Mouse (Mus musculus) hindbrain, postnatal 0 days (tissue): ENCODE data around the gene Gpnmb. TPM values are rescaled to one million over a fixed set of nuclear protein-coding genes. Genes with fewer than 3 reads are reported as not detected.

ENCODE experiments used
- ATAC-seq: fragments of 200-750 bp; cut with Nextera tagmentation; 2 replicates; pipeline ENCODE4 v1.8.0; 2017; ENCODE audit warnings: mild to moderate bottlenecking, moderate TSS enrichment, moderate library complexity
- DNase-seq: peaks from one replicate; pipeline ENCODE4 v3.0.0-alpha.2; 2015; ENCODE audit warnings: low spot score
- H3K27ac ChIP-seq: fragments of 300-500 bp; sonication (generic); 2 replicates; pipeline ENCODE4 v1.5.1; 2014; ENCODE audit warnings: mild to moderate bottlenecking
- H3K27me3 ChIP-seq: fragments of 300-500 bp; sonication (generic); 2 replicates; pipeline ENCODE4 v1.6.1; 2014; ENCODE audit warnings: low read length, mixed read lengths; ENCODE audit not compliant: insufficient read depth
- H3K36me3 ChIP-seq: fragments of 300-500 bp; sonication (generic); 2 replicates; pipeline ENCODE4 v1.6.1; 2014; ENCODE audit warnings: low read length, mixed read lengths; ENCODE audit not compliant: insufficient read depth
- H3K4me1 ChIP-seq: fragments of 300-500 bp; sonication (generic); 2 replicates; pipeline ENCODE4 v1.6.1; 2014; ENCODE audit warnings: antibody characterized with exemption, low read length, mixed read lengths; ENCODE audit not compliant: insufficient read depth
- H3K4me2 ChIP-seq: fragments of 300-500 bp; sonication (generic); 2 replicates; pipeline ENCODE4 v1.6.1; 2014; ENCODE audit warnings: low read depth, mild to moderate bottlenecking, low read length, moderate library complexity, mixed read lengths
- H3K4me3 ChIP-seq: fragments of 300-500 bp; sonication (generic); 2 replicates; pipeline ENCODE4 v1.5.1; 2014; ENCODE audit warnings: low read length
- H3K9ac ChIP-seq: fragments of 300-500 bp; sonication (generic); replicated peaks from 2 replicates; pipeline ENCODE4 v1.6.1; 2014; ENCODE audit warnings: mild to moderate bottlenecking, low read length, moderate library complexity, mixed read lengths
- H3K9me3 ChIP-seq: fragments of 300-500 bp; sonication (generic); 2 replicates; pipeline ENCODE4 v1.6.1; 2016; ENCODE audit warnings: low read length, mixed read lengths
- CTCF ChIP-seq: IDR thresholded peaks from 2 replicates; pipeline ENCODE4 v1.5.1; 2016; ENCODE audit warnings: antibody characterized with exemption, control low read depth, low read depth
- WGBS: fragments of 180-500 bp; shearing (Covaris S2); extraction: QIAGEN DNeasy Blood & Tissue Kit; methylation state at CpG from one replicate; pipeline ENCODE4 v1.1.7; 2014; 5-methylcytosine and 5-hydroxymethylcytosine counted together
- polyA plus RNA-seq: library from polyadenylated mRNA; unstranded; fragments of >200 nt; fragmentation: Nextera tagmentation; extraction: Ambion mirVana; gene quantifications from 2 replicates; pipeline ENCODE4 v1.2.1, GENCODE M21; 2015
- total RNA-seq: library from RNA; depleted of rRNA; stranded (reverse); fragments of >200 nt; gene quantifications from 2 replicates; pipeline ENCODE4 v1.2.3, GENCODE M21; 2014

The Gpnmb gene
- total and polyA plus RNA-seq, 2 experiments from 2014 or later = 0.45 to 0.89 TPM

DNA sequence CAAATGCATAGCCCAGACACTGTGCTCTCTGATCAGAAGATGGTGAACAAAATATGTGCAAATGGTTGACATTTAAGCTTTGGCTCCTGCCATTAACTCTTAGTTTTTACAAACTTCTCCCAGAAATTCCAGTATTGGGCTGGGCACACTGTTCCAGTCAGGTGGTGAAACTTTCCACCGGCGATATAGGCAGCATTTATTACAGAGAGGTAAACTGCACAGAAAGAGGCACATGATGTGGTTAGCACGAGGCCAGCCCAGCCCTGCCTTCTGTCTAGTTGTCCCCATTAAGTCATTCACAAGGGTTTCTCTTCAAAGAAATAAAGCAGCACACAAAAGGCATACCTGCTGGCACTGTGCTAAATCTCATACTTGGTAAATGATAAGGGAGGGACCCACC lies 7.6 kb upstream of the Gpnmb start:
- Histone ChIP-seq H3K4me2 (no peak overlapping the region), H3K27ac (no peak overlapping the region), H3K27me3 (no peaks in the 10 kb centered on the region), H3K9ac (no peak overlapping the region), H3K36me3 (no peaks in the 10 kb centered on the region), H3K4me1 (no peaks in the 10 kb centered on the region), H3K9me3 (no peaks in the 10 kb centered on the region), H3K4me3 (no peak overlapping the region)
- WGBS = 84% methylated on average over 3 of the region's 3 CpGs
- ATAC-seq (no peak), DNase-seq (no peak)
- TF ChIP-seq CTCF = no peak

DNA sequence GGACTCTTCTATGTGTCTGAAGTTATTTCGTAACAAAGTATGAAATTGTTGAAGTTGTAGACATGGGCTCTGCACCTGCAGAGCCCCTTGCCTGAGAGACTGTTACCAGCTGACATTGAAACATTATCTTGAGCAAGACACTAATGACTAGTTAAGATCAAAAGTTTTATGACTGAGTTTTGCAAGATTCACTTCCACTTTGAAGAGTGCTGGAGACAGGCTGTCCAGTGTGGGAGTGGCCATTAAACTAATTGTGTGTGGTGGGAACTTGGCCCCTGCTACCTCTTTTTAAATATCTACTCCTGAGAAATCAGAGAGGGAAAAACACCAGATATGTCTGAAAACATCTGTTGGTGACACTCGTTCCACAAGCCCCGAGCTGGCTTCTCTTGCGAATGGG lies 5.1 kb upstream of the Gpnmb start:
- no peak overlapping the region for H3K4me3 ChIP-seq
- 92% methylated on average over 4 of the region's 4 CpGs for WGBS
- H3K9ac ChIP-seq = no peak overlapping the region
- H3K4me2 ChIP-seq = no peak overlapping the region
- H3K27me3 ChIP-seq = no peaks in the 10 kb centered on the region
- H3K4me1 ChIP-seq = no peaks in the 10 kb centered on the region
- no peaks in the 10 kb centered on the region for H3K9me3 ChIP-seq
- no peak overlapping the region for H3K27ac ChIP-seq
- TF ChIP-seq CTCF = no peak
- H3K36me3 ChIP-seq = no peaks in the 10 kb centered on the region
- DNase-seq (no peak), ATAC-seq (no peak)

DNA sequence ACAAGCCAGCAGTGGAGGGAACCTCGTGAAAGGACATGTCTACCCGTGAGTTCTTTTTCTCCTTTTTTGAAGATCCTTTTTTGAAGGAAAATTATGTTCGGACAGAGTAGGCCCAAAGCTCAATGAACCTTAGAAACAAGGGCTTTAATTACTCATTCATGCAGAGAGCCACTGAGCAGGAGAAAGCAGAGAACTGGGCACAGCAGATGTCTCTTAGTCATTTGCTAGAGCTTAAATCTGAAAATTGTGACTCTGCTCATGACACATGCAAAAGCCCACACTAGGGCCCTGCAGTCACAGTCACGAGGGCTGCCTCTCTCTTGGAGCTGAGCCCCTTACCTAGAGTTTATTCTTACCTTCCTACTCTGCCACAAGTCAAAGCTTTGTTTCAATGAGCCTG lies 3.6 kb upstream of the Gpnmb start:
- Histone ChIP-seq H3K4me1 (no peaks in the 10 kb centered on the region), H3K27me3 (no peaks in the 10 kb centered on the region), H3K4me2 (no peak overlapping the region), H3K27ac (no peak overlapping the region), H3K9me3 (no peaks in the 10 kb centered on the region), H3K36me3 (no peaks in the 10 kb centered on the region), H3K4me3 (no peak overlapping the region), H3K9ac (no peak overlapping the region)
- DNase-seq (no peak), ATAC-seq (no peak)
- no peak for TF ChIP-seq CTCF
- 61% methylated on average over 4 of the region's 4 CpGs for WGBS

DNA sequence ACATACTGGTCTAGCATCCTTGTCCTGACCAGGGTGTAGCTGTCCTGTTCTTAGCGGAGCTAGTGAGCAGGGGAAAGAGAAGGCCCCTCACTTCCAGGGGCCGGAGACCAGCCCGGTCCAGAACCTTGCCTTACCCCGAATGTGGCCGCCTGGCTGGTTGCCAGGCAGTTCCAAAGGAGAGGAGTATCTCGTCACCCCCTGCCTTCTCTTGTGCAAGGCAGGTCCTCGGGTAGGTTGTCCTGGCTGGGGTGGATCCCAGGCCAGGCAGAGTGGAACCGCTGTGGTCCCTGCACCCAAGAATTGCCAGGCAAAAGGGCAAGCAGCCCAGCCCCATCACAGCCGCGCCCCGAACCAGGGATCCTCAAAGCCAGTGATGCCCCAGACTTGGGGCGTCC lies 919 bp downstream of the Gpnmb start:
- TF ChIP-seq CTCF = no peak
- no peaks in the 10 kb centered on the region for H3K9me3 ChIP-seq
- no peaks in the 10 kb centered on the region for H3K36me3 ChIP-seq
- H3K27ac ChIP-seq = no peak overlapping the region
- no peak overlapping the region for H3K4me3 ChIP-seq
- no peaks in the 10 kb centered on the region for H3K27me3 ChIP-seq
- no peaks in the 10 kb centered on the region for H3K4me1 ChIP-seq
- H3K4me2 ChIP-seq = no peak overlapping the region
- WGBS = 64% methylated on average over 12 of the region's 12 CpGs
- no peak for ATAC-seq
- no peak overlapping the region for H3K9ac ChIP-seq
- no peak for DNase-seq

DNA sequence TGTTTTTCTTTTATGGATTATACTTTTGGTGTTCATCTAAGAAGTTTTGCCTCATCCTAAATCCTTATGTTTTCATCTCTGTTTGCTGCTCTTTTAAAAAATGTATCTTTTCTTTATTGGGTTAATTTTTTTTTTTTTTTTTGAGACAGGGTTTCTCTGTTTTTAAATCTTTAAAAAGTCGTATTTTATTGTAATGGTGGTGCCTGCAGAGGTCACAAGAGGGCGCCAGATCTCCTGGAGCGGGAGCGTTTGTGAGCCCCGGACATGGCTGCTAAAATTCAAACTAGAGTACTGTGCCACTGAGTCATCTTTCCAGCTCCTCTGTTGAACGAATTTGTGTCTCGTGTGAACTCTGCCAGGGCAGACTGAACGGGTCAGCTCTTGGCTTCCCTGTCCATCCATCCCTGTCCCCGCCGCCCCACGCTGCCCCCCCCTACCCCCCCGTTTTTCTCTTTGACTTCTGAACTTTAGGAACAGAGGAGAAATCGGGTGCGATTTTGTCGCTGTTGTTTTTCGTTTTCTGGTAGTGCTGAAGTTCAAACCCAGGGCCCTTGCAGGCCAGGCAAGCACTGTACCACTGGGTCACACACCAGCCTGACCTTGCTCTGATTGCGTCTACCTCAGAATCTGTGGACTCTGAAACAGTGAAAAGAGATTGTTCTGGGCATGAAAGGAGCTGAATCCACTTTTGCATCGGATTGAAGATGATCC lies 3.3 kb downstream of the Gpnmb start:
- ATAC-seq (peak; percentile 56; the same call in 1 of the 2 replicates), DNase-seq (peak; percentile 80)
- Histone ChIP-seq H3K4me1 (no peaks in the 10 kb centered on the region), H3K4me2 (peak overlapping the region; percentile 41), H3K36me3 (no peaks in the 10 kb centered on the region), H3K9ac (no peak overlapping the region), H3K27ac (no peak overlapping the region), H3K4me3 (peak overlapping the region; percentile 24), H3K27me3 (no peaks in the 10 kb centered on the region), H3K9me3 (no peaks in the 10 kb centered on the region)
- TF ChIP-seq CTCF = peak; percentile 75
- WGBS = 11% methylated on average over 18 of the region's 18 CpGs

DNA sequence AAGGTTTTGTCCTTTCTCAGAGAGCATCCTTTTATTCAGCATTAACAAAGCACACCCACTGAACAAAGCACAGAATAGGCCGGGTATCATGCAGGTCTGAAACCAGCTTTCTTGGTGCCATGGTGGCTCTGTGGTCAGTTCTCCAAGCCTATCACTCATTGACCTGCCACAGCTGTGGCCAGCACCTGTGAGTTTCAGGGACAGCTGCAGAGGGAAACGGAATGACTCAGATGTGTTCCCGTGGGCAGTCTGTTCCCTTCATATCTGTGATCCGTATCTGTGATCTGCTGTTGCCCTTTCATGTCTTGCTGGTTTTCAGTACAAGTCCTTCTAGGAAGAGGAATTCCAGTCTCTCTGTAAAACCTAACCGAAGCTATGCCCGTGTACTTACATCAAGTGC lies 10.2 kb downstream of the Gpnmb start:
- ATAC-seq = no peak
- TF ChIP-seq CTCF = no peak
- Histone ChIP-seq H3K9me3 (no peaks in the 10 kb centered on the region), H3K27me3 (no peaks in the 10 kb centered on the region), H3K36me3 (no peaks in the 10 kb centered on the region), H3K4me3 (no peak overlapping the region), H3K4me1 (no peaks in the 10 kb centered on the region), H3K4me2 (no peak overlapping the region), H3K27ac (no peak overlapping the region), H3K9ac (no peak overlapping the region)
- WGBS = 52% methylated on average over 6 of the region's 6 CpGs
- no peak for DNase-seq

DNA sequence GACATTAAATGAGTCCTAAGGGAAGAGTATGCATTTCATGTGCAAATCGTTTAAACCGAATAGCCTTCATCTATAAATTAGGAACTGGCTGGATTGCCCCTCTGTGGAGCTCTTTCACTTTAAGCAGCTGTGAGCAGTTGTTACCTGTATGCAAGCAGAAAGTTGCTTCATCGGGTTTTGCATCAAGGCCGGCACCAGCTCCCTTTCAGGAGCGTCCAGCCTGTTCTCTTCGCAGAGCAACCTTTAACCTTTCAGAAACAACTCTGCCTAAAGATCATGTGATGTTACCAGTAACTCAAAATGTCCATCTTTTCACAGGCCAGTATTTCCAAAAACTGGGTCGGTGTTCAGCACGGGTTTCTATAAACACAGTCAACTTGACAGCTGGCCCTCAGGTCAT lies 10.6 kb downstream of the Gpnmb start:
- Histone ChIP-seq H3K27me3 (no peaks in the 10 kb centered on the region), H3K27ac (no peak overlapping the region), H3K36me3 (no peaks in the 10 kb centered on the region), H3K9me3 (no peaks in the 10 kb centered on the region), H3K4me1 (no peaks in the 10 kb centered on the region), H3K4me2 (no peak overlapping the region), H3K9ac (no peak overlapping the region), H3K4me3 (no peak overlapping the region)
- no peak for ATAC-seq
- no peak for DNase-seq
- 75% methylated on average over 8 of the region's 8 CpGs for WGBS
- TF ChIP-seq CTCF = no peak
